Mouse (Mus musculus) stomach, postnatal 0 days (tissue): Measurements from ENCODE around the gene Emp2. TPM values are rescaled to one million over a fixed set of nuclear protein-coding genes. Genes with fewer than 3 reads are reported as not detected.

Experiments
- ATAC-seq: fragments of 200-750 bp; cut with Nextera tagmentation; 2 replicates; pipeline ENCODE4 v1.8.0; 2017; ENCODE audit not compliant: low FRiP score, low TSS enrichment
- DNase-seq: peaks from one replicate; pipeline ENCODE4 v3.0.0-alpha.2; 2016; ENCODE audit warnings: low spot score
- H3K27ac ChIP-seq: fragments of 300-500 bp; sonication (generic); replicated peaks from 2 replicates; pipeline ENCODE4 v1.5.1; 2014; ENCODE audit warnings: mild to moderate bottlenecking, control low read depth
- H3K27me3 ChIP-seq: fragments of 300-500 bp; sonication (generic); 2 replicates; pipeline ENCODE4 v1.6.1; 2014; ENCODE audit warnings: low read length; ENCODE audit not compliant: control insufficient read depth, insufficient read depth
- H3K36me3 ChIP-seq: fragments of 300-500 bp; sonication (generic); 2 replicates; pipeline ENCODE4 v1.6.1; 2014; ENCODE audit warnings: low read length, mixed read lengths; ENCODE audit not compliant: control insufficient read depth, insufficient read depth
- H3K4me1 ChIP-seq: fragments of 300-500 bp; sonication (generic); replicated peaks from 2 replicates; pipeline ENCODE4 v1.6.1; 2014; ENCODE audit warnings: antibody characterized with exemption; ENCODE audit not compliant: control insufficient read depth, insufficient read depth
- H3K4me2 ChIP-seq: fragments of 300-500 bp; sonication (generic); replicated peaks from 2 replicates; pipeline ENCODE4 v1.6.1; 2014; ENCODE audit warnings: low read depth, mild to moderate bottlenecking, control low read depth, moderate library complexity
- H3K4me3 ChIP-seq: fragments of 300-500 bp; sonication (generic); 2 replicates; pipeline ENCODE4 v1.5.1; 2014; ENCODE audit warnings: low read depth, low read length, control low read depth
- H3K9ac ChIP-seq: fragments of 300-500 bp; sonication (generic); 2 replicates; pipeline ENCODE4 v1.6.1; 2014; ENCODE audit warnings: mild to moderate bottlenecking, low read length, control low read depth, mixed read lengths
- H3K9me3 ChIP-seq: fragments of 300-500 bp; sonication (generic); 2 replicates; pipeline ENCODE4 v1.6.1; 2016; ENCODE audit warnings: low read length; ENCODE audit not compliant: control insufficient read depth
- CTCF ChIP-seq: IDR thresholded peaks from 2 replicates; pipeline ENCODE4 v1.5.1; 2016; ENCODE audit warnings: antibody characterized with exemption, low read depth, mild to moderate bottlenecking, moderate library complexity
- EP300 ChIP-seq: optimal IDR thresholded peaks from 2 replicates; pipeline ENCODE3; 2016; ENCODE audit warnings: antibody characterized with exemption
- WGBS: fragments of 180-500 bp; shearing (Covaris S2); extraction: QIAGEN DNeasy Blood & Tissue Kit; methylation state at CpG from one replicate; pipeline ENCODE4 v1.1.7; 2014; 5-methylcytosine and 5-hydroxymethylcytosine counted together
- polyA plus RNA-seq: library from polyadenylated mRNA; unstranded; fragments of >200 nt; fragmentation: Nextera tagmentation; extraction: Ambion mirVana; gene quantifications from 2 replicates; pipeline ENCODE4 v1.2.1, GENCODE M21; 2015

Emp2 gene
- polyA plus RNA-seq, 1 experiment from 2014 or later = 81.6 TPM

DNA sequence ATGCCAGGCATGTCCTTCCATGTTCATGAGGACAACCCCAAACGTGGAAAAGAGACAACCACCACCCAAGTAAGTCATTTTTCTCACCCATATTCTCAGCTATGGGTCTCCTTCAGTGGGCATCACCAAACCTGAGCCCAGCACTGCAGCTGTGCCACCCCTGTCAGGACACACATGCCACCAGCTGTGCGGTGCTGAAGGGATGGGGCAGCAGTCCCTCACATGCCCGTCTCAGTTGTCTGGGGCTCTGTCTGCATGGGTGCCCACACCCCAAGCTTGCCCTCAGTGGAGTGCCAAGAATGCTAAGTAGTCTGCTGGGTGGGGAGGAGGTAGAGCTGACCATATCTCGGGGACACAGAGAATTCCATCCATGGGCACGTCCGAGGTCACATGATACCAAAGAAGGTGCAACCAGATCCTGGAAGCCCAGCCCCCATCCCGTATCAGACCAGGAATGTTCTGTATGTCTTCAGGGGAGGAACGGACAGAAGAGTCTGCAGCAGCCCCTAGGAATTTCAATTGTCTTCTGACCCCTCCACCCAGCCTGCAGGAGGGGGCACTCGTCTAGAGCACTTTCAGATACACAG is 37.4 kb upstream of the Emp2 start:
- H3K4me2 ChIP-seq = no peak overlapping the region
- H3K27ac ChIP-seq = no peak overlapping the region
- H3K9me3 ChIP-seq = no peaks in the 10 kb centered on the region
- no peaks in the 10 kb centered on the region for H3K36me3 ChIP-seq
- ATAC-seq (no peak), DNase-seq (peak; percentile 37)
- H3K4me3 ChIP-seq = no peak overlapping the region
- H3K27me3 ChIP-seq = no peaks in the 10 kb centered on the region
- no peak for TF ChIP-seq CTCF
- no peak for TF ChIP-seq EP300
- 43% methylated on average over 9 of the region's 9 CpGs for WGBS
- H3K4me1 ChIP-seq = peaks cover 6% of the 10 kb centered on the region
- H3K9ac ChIP-seq = no peak overlapping the region

DNA sequence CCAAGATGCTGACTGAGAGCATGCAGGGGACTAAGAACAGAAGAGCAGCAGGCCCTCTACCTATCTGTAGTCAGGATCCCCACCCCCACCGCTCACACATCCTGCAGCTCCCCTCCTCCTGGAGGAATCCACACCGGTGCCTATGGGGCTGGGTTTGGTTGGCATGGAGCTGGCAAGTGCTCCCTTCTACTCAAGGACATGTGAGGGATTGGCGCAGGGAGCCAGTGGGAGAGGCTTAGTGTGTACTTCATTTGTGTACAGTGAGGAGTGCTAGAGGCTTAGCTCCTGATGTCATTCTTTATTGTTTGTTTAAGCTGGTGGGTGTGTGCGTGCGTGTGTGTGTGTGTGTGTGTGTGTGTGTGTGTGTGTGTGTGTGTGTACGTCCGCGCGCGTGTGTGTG is 36.1 kb upstream of the Emp2 start:
- TF ChIP-seq EP300 (no peak), CTCF (no peak)

DNA sequence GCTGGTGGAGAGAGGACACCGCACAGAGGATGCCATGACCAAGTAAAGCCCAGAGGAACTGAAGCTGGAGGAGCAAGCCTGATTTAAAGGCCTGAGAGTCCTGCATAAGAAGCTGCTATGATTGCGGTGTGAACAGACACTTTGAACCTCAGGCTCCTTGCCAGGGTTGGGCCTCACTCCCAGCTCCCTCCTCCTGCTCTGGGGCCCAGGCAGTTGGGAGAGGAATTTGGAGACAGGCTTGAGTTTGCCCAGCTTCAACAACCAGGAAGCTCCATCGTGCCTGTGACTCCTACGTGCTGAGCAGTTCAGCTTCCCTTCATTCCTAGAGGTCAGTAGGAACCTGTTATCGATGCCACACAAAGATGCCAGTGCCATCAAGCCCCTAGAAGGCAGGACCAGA is 35.7 kb upstream of the Emp2 start:
- ATAC-seq (peak; percentile 58), DNase-seq (peak; percentile 66)
- Histone ChIP-seq H3K27me3 (no peaks in the 10 kb centered on the region), H3K9ac (no peak overlapping the region), H3K4me1 (peaks cover 6% of the 10 kb centered on the region), H3K4me3 (no peak overlapping the region), H3K36me3 (no peaks in the 10 kb centered on the region), H3K27ac (peak overlapping the region; percentile 88), H3K4me2 (peak overlapping the region; percentile 23; the same call in 1 of the 2 replicates), H3K9me3 (no peaks in the 10 kb centered on the region)
- TF ChIP-seq CTCF (no peak), EP300 (no peak)
- WGBS = 30% methylated on average over 5 of the region's 5 CpGs

More for the DNA sequence above, 36.1 kb upstream of the Emp2 start:
- Histone ChIP-seq H3K27me3 (no peaks in the 10 kb centered on the region), H3K9me3 (no peaks in the 10 kb centered on the region), H3K36me3 (no peaks in the 10 kb centered on the region), H3K27ac (peak overlapping the region; percentile 88), H3K4me3 (no peak overlapping the region), H3K4me1 (peaks cover 6% of the 10 kb centered on the region), H3K4me2 (peak overlapping the region; percentile 23; the same call in 1 of the 2 replicates), H3K9ac (no peak overlapping the region)
- DNase-seq (peak; percentile 78), ATAC-seq (peak; percentile 94)
- 33% methylated on average over 10 of the region's 10 CpGs for WGBS

DNA sequence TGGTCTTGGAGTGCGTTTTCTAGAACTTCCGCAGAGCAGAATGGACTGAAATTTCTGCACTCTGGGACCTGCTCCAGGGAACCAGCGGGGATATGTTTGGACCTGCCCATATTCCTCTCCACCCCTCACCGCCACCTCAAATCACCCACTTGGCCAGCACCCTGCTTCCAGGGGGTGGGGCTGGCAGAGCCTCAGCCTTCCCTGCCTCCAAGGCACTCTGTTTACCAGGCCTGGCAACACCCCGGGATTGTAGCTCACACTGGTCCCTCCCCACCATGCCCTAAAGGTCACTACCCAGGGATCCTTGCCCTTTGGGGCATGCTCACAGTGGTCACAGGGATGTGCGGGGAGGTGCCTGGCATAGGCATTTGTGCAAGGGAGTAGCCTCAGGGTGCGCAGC is 33.8 kb upstream of the Emp2 start:
- no peaks in the 10 kb centered on the region for H3K9me3 ChIP-seq
- H3K36me3 ChIP-seq = no peaks in the 10 kb centered on the region
- H3K4me2 ChIP-seq = no peak overlapping the region
- H3K27me3 ChIP-seq = no peaks in the 10 kb centered on the region
- H3K4me3 ChIP-seq = no peak overlapping the region
- peak; percentile 56 for DNase-seq
- TF ChIP-seq EP300 = no peak
- TF ChIP-seq CTCF = no peak
- WGBS = 47% methylated on average over 7 of the region's 7 CpGs
- no peak overlapping the region for H3K9ac ChIP-seq
- ATAC-seq = peak; percentile 38
- peaks cover 6% of the 10 kb centered on the region for H3K4me1 ChIP-seq
- H3K27ac ChIP-seq = peak overlapping the region; percentile 79

DNA sequence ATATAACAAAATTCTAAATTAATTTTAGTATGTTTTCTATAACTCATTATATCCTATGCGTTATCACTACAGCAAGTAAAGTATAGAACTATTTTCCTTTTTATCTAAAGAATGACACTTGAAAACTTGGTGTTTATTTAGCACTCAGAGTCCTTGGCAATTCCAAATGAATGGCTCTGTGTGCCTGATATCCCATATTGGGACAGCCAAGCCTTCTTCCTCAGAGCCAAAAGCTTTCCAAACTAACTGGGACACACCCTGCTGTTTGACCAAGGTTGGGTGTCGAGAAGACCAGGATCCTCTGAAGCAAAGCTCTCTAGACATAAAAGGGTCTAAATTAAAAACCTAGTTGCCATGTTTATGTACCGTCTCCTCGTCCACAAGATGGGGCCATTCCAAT is 27.3 kb upstream of the Emp2 start:
- H3K4me3 ChIP-seq = no peak overlapping the region
- TF ChIP-seq EP300 (no peak), CTCF (no peak)
- H3K4me2 ChIP-seq = no peak overlapping the region
- no peak overlapping the region for H3K9ac ChIP-seq
- DNase-seq (no peak), ATAC-seq (no peak)
- H3K27me3 ChIP-seq = no peaks in the 10 kb centered on the region
- no peaks in the 10 kb centered on the region; the same call in 1 of the 2 replicates for H3K4me1 ChIP-seq
- H3K36me3 ChIP-seq = no peaks in the 10 kb centered on the region
- H3K27ac ChIP-seq = no peak overlapping the region
- no peaks in the 10 kb centered on the region for H3K9me3 ChIP-seq
- 54% methylated on average over 4 of the region's 4 CpGs for WGBS

DNA sequence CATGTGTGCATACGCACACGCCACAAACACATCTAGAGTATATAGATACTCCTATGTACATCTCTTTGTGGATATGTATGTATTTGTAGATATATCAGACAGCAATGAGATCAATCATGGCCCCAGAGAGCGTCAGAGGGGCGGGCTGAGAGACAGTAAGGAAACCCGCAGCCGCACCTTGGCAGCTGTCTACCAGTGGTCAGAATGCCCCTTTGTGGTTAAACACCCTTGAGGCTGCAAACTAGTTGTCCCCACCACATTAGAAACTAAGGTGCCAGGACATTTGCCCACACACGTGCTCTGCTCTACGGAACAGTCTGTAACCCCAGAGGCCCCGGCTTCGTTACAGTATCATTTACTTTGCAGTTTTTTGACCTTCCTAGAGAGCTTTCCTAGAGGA is 26.2 kb upstream of the Emp2 start:
- no peaks in the 10 kb centered on the region for H3K36me3 ChIP-seq
- 90% methylated on average over 10 of the region's 10 CpGs for WGBS
- no peak for ATAC-seq
- TF ChIP-seq EP300 (no peak), CTCF (no peak)
- no peak overlapping the region for H3K9ac ChIP-seq
- no peak for DNase-seq
- H3K27me3 ChIP-seq = no peaks in the 10 kb centered on the region
- H3K4me2 ChIP-seq = no peak overlapping the region
- no peaks in the 10 kb centered on the region for H3K9me3 ChIP-seq
- H3K4me1 ChIP-seq = no peaks in the 10 kb centered on the region; the same call in 1 of the 2 replicates
- no peak overlapping the region for H3K27ac ChIP-seq
- H3K4me3 ChIP-seq = no peak overlapping the region
